Mouse (Mus musculus) forebrain, embryonic 11.5 days (tissue): ENCODE data around the gene Csnk1e. TPM values are rescaled to one million over a fixed set of nuclear protein-coding genes. Genes with fewer than 3 reads are reported as not detected.

ENCODE experiments used
- ATAC-seq: fragments of 200-750 bp; cut with Nextera tagmentation; replicated peaks from 2 replicates; pipeline ENCODE4 v1.8.0; 2017; ENCODE audit warnings: moderate TSS enrichment; ENCODE audit not compliant: low FRiP score
- DNase-seq: peaks from one replicate; pipeline ENCODE4 v3.0.0-alpha.2; 2017; ENCODE audit warnings: low spot score
- H3K27ac ChIP-seq: fragments of 300-500 bp; sonication (generic); 2 replicates; pipeline ENCODE4 v1.5.1; 2014; ENCODE audit warnings: low read depth, low read length
- H3K27me3 ChIP-seq: fragments of 300-500 bp; sonication (generic); 2 replicates; pipeline ENCODE4 v1.6.1; 2014; ENCODE audit warnings: mild to moderate bottlenecking, low read length, mixed read lengths; ENCODE audit not compliant: control insufficient read depth, insufficient read depth
- H3K36me3 ChIP-seq: fragments of 300-500 bp; sonication (generic); 2 replicates; pipeline ENCODE4 v1.6.1; 2014; ENCODE audit warnings: mild to moderate bottlenecking, low read length, moderate library complexity, mixed read lengths; ENCODE audit not compliant: control insufficient read depth, insufficient read depth
- H3K4me1 ChIP-seq: fragments of 300-500 bp; sonication (generic); replicated peaks from 2 replicates; pipeline ENCODE4 v1.6.1; 2014; ENCODE audit warnings: low read length, mixed read lengths; ENCODE audit not compliant: control insufficient read depth, insufficient read depth
- H3K4me2 ChIP-seq: fragments of 300-500 bp; sonication (generic); 2 replicates; pipeline ENCODE4 v1.6.1; 2014; ENCODE audit warnings: low read depth, mild to moderate bottlenecking, low read length, moderate library complexity, mixed read lengths; ENCODE audit not compliant: severe bottlenecking
- H3K4me3 ChIP-seq: fragments of 300-500 bp; sonication (generic); 2 replicates; pipeline ENCODE4 v1.5.1; 2014; ENCODE audit warnings: low read depth, low read length
- H3K9ac ChIP-seq: fragments of 300-500 bp; sonication (generic); 2 replicates; pipeline ENCODE4 v1.6.1; 2014; ENCODE audit warnings: low read length
- H3K9me3 ChIP-seq: fragments of 300-500 bp; sonication (generic); 2 replicates; pipeline ENCODE4 v1.6.1; 2016; ENCODE audit warnings: low read length, mixed read lengths; ENCODE audit not compliant: control insufficient read depth
- WGBS: fragments of 180-500 bp; shearing (Covaris S2); extraction: QIAGEN DNeasy Blood & Tissue Kit; methylation state at CpG from one replicate; pipeline ENCODE4 v1.1.7; 2014; 5-methylcytosine and 5-hydroxymethylcytosine counted together
- polyA plus RNA-seq: library from polyadenylated mRNA; unstranded; fragments of >200 nt; fragmentation: Nextera tagmentation; extraction: Ambion mirVana; gene quantifications from 2 replicates; pipeline ENCODE4 v1.2.1, GENCODE M21; 2014

Gene Csnk1e
- polyA plus RNA-seq, 1 experiment from 2014 or later = 209 TPM

- 72% methylated on average over 6 of the region's 6 CpGs for WGBS
- no peaks in the 10 kb centered on the region for H3K9me3 ChIP-seq
- no peak overlapping the region for H3K27ac ChIP-seq
- H3K27me3 ChIP-seq = no peaks in the 10 kb centered on the region
- no peak overlapping the region for H3K9ac ChIP-seq
- H3K4me3 ChIP-seq = no peak overlapping the region
- no peak for ATAC-seq
- H3K36me3 ChIP-seq = no peaks in the 10 kb centered on the region
- peaks cover 8% of the 10 kb centered on the region; the same call in 1 of the 2 replicates for H3K4me1 ChIP-seq
- no peak overlapping the region for H3K4me2 ChIP-seq
- DNase-seq = no peak
Observed at GRCm38 (mm10) chr15:79400134-79400974, 55.0 kb downstream of the Csnk1e start.

GRCm38 (mm10) chr15:79399231-79400052 is 55.9 kb downstream of the Csnk1e start:
- Histone ChIP-seq H3K4me2 (no peak overlapping the region), H3K27me3 (no peaks in the 10 kb centered on the region), H3K9ac (no peak overlapping the region), H3K36me3 (no peaks in the 10 kb centered on the region), H3K9me3 (no peaks in the 10 kb centered on the region), H3K4me3 (no peak overlapping the region), H3K4me1 (peaks cover 8% of the 10 kb centered on the region; the same call in 1 of the 2 replicates), H3K27ac (no peak overlapping the region)
- DNase-seq (no peak), ATAC-seq (no peak)
- 88% methylated on average over 14 of the region's 14 CpGs for WGBS

GRCm38 (mm10) chr15:79396736-79397135 is 58.6 kb downstream of the Csnk1e start:
- no peak overlapping the region for H3K27ac ChIP-seq
- no peaks in the 10 kb centered on the region for H3K9me3 ChIP-seq
- ATAC-seq = no peak
- no peak overlapping the region for H3K4me3 ChIP-seq
- no peak overlapping the region for H3K4me2 ChIP-seq
- no peaks in the 10 kb centered on the region; the same call in 1 of the 2 replicates for H3K4me1 ChIP-seq
- no peak for DNase-seq
- H3K27me3 ChIP-seq = no peaks in the 10 kb centered on the region
- no peaks in the 10 kb centered on the region for H3K36me3 ChIP-seq
- no peak overlapping the region for H3K9ac ChIP-seq
- WGBS = 85% methylated on average over 11 of the region's 11 CpGs

- Histone ChIP-seq H3K27ac (no peak overlapping the region), H3K9ac (no peak overlapping the region), H3K4me3 (no peak overlapping the region), H3K9me3 (no peaks in the 10 kb centered on the region), H3K4me2 (no peak overlapping the region), H3K4me1 (no peaks in the 10 kb centered on the region; the same call in 1 of the 2 replicates), H3K36me3 (no peaks in the 10 kb centered on the region), H3K27me3 (no peaks in the 10 kb centered on the region)
- DNase-seq (no peak), ATAC-seq (no peak)
- WGBS = 86% methylated on average over 6 of the region's 6 CpGs
Observed at GRCm38 (mm10) chr15:79395281-79395680, 60.1 kb downstream of the Csnk1e start.

GRCm38 (mm10) chr15:79394842-79395241 is 60.5 kb downstream of the Csnk1e start:
- H3K9ac ChIP-seq = no peak overlapping the region
- no peak for ATAC-seq
- 93% methylated on average over 4 of the region's 4 CpGs for WGBS
- no peak overlapping the region for H3K4me2 ChIP-seq
- H3K9me3 ChIP-seq = no peaks in the 10 kb centered on the region
- no peak for DNase-seq
- no peak overlapping the region for H3K4me3 ChIP-seq
- H3K27me3 ChIP-seq = no peaks in the 10 kb centered on the region
- no peak overlapping the region for H3K27ac ChIP-seq
- H3K36me3 ChIP-seq = no peaks in the 10 kb centered on the region
- no peaks in the 10 kb centered on the region; the same call in 1 of the 2 replicates for H3K4me1 ChIP-seq

GRCm38 (mm10) chr15:79393101-79393500 is 62.3 kb downstream of the Csnk1e start:
- H3K4me3 ChIP-seq = no peak overlapping the region
- no peak overlapping the region for H3K27ac ChIP-seq
- no peaks in the 10 kb centered on the region for H3K36me3 ChIP-seq
- H3K4me1 ChIP-seq = no peaks in the 10 kb centered on the region; the same call in 1 of the 2 replicates
- no peaks in the 10 kb centered on the region for H3K27me3 ChIP-seq
- H3K9me3 ChIP-seq = no peaks in the 10 kb centered on the region
- no peak for DNase-seq
- H3K9ac ChIP-seq = no peak overlapping the region
- H3K4me2 ChIP-seq = no peak overlapping the region
- no peak for ATAC-seq
- 78% methylated on average over 6 of the region's 6 CpGs for WGBS

GRCm38 (mm10) chr15:79392527-79392926 is 62.8 kb downstream of the Csnk1e start:
- WGBS = 84% methylated on average over 5 of the region's 5 CpGs
- H3K4me1 ChIP-seq = no peaks in the 10 kb centered on the region; the same call in 1 of the 2 replicates
- H3K27ac ChIP-seq = no peak overlapping the region
- H3K36me3 ChIP-seq = no peaks in the 10 kb centered on the region
- ATAC-seq (no peak), DNase-seq (no peak)
- no peak overlapping the region for H3K4me2 ChIP-seq
- no peaks in the 10 kb centered on the region for H3K27me3 ChIP-seq
- no peak overlapping the region for H3K9ac ChIP-seq
- H3K9me3 ChIP-seq = no peaks in the 10 kb centered on the region
- no peak overlapping the region for H3K4me3 ChIP-seq

- ATAC-seq (no peak), DNase-seq (no peak)
- Histone ChIP-seq H3K9me3 (no peaks in the 10 kb centered on the region), H3K9ac (no peak overlapping the region), H3K4me3 (no peak overlapping the region), H3K4me1 (no peaks in the 10 kb centered on the region; the same call in 1 of the 2 replicates), H3K36me3 (no peaks in the 10 kb centered on the region), H3K4me2 (no peak overlapping the region), H3K27ac (no peak overlapping the region), H3K27me3 (no peaks in the 10 kb centered on the region)
- 60% methylated on average over 7 of the region's 7 CpGs for WGBS
Observed at GRCm38 (mm10) chr15:79391447-79392093, 63.8 kb downstream of the Csnk1e start.
